Mouse (Mus musculus): ENCODE measurements at regions not wholly inside any gene's neighbourhood (a gene's known extent, or its start where the extent isn't known, plus 50 kb on each side); places are given as distances from the start of the nearest gene placed in this dataset.

DNA sequence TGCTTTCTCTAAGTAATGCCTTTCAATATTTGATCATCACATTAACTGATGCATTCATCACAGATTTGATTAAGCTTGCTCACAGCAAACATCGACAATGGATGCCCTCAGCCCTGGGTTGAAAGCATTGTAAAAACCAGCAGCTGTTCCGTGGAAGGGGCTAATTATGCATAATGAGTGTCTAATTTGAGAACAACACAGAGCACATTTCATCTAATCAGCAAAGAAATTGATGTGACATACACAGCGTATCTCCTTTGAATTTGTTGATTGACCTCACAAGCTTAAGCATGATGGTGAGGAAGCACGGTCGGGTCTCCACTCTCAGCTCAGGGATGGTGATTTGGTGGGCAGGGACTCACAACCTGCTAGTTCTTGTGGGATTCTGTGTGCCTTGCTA lies 84.0 kb upstream of the Ttc29 start:
- TF ChIP-seq GATA1 (IDR thresholded peaks at IDR 0.05; ENCODE audit: borderline replicate concordance, low read length): no peak
- no peak for TF ChIP-seq FLI1 (IDR thresholded peaks at IDR 0.05; ENCODE audit: low read length)

Measured in megakaryocyte, embryonic 14.5 days (primary cell).